Mouse (Mus musculus): Measurements from ENCODE around the gene Rprd1b.

The Rprd1b gene

DNA sequence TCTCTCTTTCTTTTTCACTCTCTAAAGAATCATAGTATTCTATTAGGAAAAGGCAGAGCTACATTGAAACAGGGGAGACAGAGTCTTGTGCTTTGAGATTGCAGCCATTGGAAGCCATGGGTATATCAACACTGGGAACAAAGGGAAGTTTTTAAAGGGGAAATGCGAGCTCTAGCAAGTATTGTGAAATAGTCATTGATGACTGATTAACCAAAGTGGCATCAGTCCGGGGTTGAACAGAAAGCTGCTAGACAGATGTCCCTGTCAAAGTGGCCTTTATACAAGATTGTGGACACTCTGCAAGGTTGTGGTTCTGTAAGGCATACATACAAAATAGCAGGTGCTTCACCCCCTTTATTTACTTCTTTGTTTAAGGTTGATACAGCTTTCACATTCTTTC, 127.3 kb downstream of the Rprd1b start:
- in situ Hi-C loops (cut with MboI; ENCODE audit: low pct_unique_long_range_greater_than_20kb in 1 of 2, low sequenced_read_pairs in 2 of 2, unreplicated experiment in 1 of 2) = no loop called here

DNA sequence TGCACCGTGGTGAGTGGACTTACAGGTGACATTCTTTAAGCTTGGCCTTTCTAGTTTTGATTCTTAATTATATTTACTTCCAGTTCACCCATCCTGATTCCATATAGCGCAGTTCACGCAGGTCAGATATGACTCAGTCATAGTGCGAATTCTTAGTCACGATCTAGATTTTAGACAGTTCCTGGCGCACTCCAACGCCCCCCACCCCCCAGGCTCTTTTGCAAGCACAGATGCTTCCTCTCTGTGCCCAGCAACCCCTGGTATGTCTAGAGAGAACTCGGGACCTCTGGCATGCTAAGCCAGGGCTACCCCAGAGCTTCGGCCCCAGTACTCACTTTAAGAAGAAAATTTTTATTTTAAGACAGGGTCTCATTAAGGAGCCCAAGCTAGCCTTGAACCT, 128.2 kb downstream of the Rprd1b start:
- in situ Hi-C loops (cut with MboI; ENCODE audit: low pct_unique_long_range_greater_than_20kb in 1 of 2, low sequenced_read_pairs in 2 of 2, unreplicated experiment in 1 of 2) = no loop called here

- in situ Hi-C loops (cut with MboI; ENCODE audit: low pct_unique_long_range_greater_than_20kb in 1 of 2, low sequenced_read_pairs in 2 of 2, unreplicated experiment in 1 of 2) = no loop called here
Observed at GRCm38 (mm10) chr2:158157654-158158053, 129.4 kb downstream of the Rprd1b start.

GRCm38 (mm10) chr2:158159376-158160235, 131.3 kb downstream of the Rprd1b start:
- in situ Hi-C loops (cut with MboI; ENCODE audit: low pct_unique_long_range_greater_than_20kb in 1 of 2, low sequenced_read_pairs in 2 of 2, unreplicated experiment in 1 of 2) = no loop called here

DNA sequence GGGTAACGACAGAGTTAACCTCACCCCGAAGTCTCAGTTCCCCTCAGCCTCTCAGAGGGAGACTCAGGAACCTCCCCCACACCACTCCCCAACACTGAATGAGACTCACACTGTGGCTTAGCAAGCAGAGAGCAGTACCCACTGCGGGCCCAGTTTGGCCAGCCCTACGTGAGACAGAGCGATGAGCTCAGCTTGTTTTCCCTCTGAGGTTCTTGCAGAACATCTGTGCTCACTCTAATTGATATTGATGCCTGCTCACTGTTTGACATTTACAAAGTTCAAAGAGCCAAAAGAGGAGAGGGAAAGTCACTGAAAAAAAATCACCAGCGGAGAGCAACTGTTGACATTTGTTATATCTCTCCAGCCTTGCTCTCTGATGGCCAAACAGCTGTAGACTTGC, 133.5 kb downstream of the Rprd1b start:
- in situ Hi-C loops (cut with MboI; ENCODE audit: low pct_unique_long_range_greater_than_20kb in 1 of 2, low sequenced_read_pairs in 2 of 2, unreplicated experiment in 1 of 2) = no loop called here

- in situ Hi-C loops (cut with MboI; ENCODE audit: low pct_unique_long_range_greater_than_20kb in 1 of 2, low sequenced_read_pairs in 2 of 2, unreplicated experiment in 1 of 2) = no loop called here
Observed at GRCm38 (mm10) chr2:158163034-158163433, 134.7 kb downstream of the Rprd1b start.

- in situ Hi-C loops (cut with MboI; ENCODE audit: low pct_unique_long_range_greater_than_20kb in 1 of 2, low sequenced_read_pairs in 2 of 2, unreplicated experiment in 1 of 2) = no loop called here
Observed at GRCm38 (mm10) chr2:158165776-158166175, 137.5 kb downstream of the Rprd1b start.

- in situ Hi-C loops (cut with MboI; ENCODE audit: low pct_unique_long_range_greater_than_20kb in 1 of 2, low sequenced_read_pairs in 2 of 2, unreplicated experiment in 1 of 2) = no loop called here
Observed at GRCm38 (mm10) chr2:158166628-158167027, 138.3 kb downstream of the Rprd1b start.

- in situ Hi-C loops (cut with MboI; ENCODE audit: low pct_unique_long_range_greater_than_20kb in 1 of 2, low sequenced_read_pairs in 2 of 2, unreplicated experiment in 1 of 2) = no loop called here
Observed at GRCm38 (mm10) chr2:158167496-158168205, 139.4 kb downstream of the Rprd1b start.

- in situ Hi-C loops (cut with MboI; ENCODE audit: low pct_unique_long_range_greater_than_20kb in 1 of 2, low sequenced_read_pairs in 2 of 2, unreplicated experiment in 1 of 2) = no loop called here
Observed at GRCm38 (mm10) chr2:158168741-158169211, 140.5 kb downstream of the Rprd1b start.

- in situ Hi-C loops (cut with MboI; ENCODE audit: low pct_unique_long_range_greater_than_20kb in 1 of 2, low sequenced_read_pairs in 2 of 2, unreplicated experiment in 1 of 2) = no loop called here
Observed at GRCm38 (mm10) chr2:158169351-158169750, 141.1 kb downstream of the Rprd1b start.

GRCm38 (mm10) chr2:158169771-158170170, 141.5 kb downstream of the Rprd1b start:
- in situ Hi-C loops (cut with MboI; ENCODE audit: low pct_unique_long_range_greater_than_20kb in 1 of 2, low sequenced_read_pairs in 2 of 2, unreplicated experiment in 1 of 2) = no loop called here

DNA sequence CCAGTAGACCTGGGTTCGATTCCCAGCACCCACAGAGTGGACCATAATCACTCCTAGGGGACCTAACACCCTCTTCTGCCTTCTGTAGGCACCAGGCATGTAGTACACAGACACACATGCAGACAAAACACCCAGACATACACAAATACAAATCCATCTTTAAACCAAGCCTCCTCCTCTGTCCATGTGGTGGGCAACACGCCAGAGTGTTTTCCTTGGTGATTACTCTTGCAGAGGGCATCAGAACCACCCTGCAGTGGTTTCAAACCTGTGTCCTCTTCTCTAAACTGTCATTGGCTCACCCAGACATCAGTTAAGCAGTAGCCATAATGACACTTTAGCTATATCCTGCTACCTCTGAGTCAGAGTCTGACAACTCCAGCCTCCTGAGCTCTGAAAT, 142.1 kb downstream of the Rprd1b start:
- in situ Hi-C loops (cut with MboI; ENCODE audit: low pct_unique_long_range_greater_than_20kb in 1 of 2, low sequenced_read_pairs in 2 of 2, unreplicated experiment in 1 of 2) = no loop called here

GRCm38 (mm10) chr2:158174438-158174837, 146.1 kb downstream of the Rprd1b start:
- in situ Hi-C loops (cut with MboI; ENCODE audit: low pct_unique_long_range_greater_than_20kb in 1 of 2, low sequenced_read_pairs in 2 of 2, unreplicated experiment in 1 of 2) = no loop called here

- in situ Hi-C loops (cut with MboI; ENCODE audit: low pct_unique_long_range_greater_than_20kb in 1 of 2, low sequenced_read_pairs in 2 of 2, unreplicated experiment in 1 of 2) = no loop called here
Observed at GRCm38 (mm10) chr2:158174958-158175357, 146.7 kb downstream of the Rprd1b start.

DNA sequence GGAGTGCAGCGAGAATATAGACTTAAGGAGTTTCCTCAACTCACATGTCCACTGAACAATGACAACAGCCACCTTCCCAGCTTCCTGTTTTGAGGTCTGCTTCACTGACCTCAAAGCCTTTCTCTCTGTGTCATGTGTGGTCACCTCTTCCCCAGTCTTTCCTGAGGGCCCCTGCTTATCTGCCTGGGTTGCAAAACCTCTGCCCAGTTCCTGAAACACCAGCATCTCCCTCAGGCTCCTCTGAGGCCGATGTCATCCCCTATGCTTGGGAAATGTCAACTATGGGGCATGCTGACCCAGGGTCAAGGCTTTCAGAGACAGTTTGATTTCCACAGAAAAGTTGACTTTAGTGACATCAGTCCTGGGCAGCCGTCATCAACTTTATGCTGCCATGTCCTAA, 147.1 kb downstream of the Rprd1b start:
- in situ Hi-C loops (cut with MboI; ENCODE audit: low pct_unique_long_range_greater_than_20kb in 1 of 2, low sequenced_read_pairs in 2 of 2, unreplicated experiment in 1 of 2) = no loop called here

- in situ Hi-C loops (cut with MboI; ENCODE audit: low pct_unique_long_range_greater_than_20kb in 1 of 2, low sequenced_read_pairs in 2 of 2, unreplicated experiment in 1 of 2) = no loop called here
Observed at GRCm38 (mm10) chr2:158176763-158177162, 148.5 kb downstream of the Rprd1b start.

DNA sequence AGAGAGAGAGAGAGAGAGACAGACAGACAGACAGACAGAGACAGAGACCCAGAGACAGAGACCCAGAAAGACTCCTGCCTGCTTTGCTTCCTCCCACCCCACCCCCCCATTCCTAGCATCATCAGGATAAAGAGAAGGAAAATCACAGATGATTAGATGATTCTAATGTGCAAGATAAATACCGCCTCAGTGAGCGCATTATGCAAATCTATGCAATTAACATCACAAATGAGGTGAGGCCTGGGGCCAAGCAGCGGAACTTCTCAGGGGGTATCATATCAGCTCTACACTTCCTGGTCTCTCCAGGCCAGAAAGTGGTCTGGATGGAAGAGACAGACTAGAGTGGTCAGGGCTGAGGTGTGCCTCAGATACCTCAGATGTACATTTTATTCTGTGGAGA, 149.3 kb downstream of the Rprd1b start:
- in situ Hi-C loops (cut with MboI; ENCODE audit: low pct_unique_long_range_greater_than_20kb in 1 of 2, low sequenced_read_pairs in 2 of 2, unreplicated experiment in 1 of 2) = no loop called here

DNA sequence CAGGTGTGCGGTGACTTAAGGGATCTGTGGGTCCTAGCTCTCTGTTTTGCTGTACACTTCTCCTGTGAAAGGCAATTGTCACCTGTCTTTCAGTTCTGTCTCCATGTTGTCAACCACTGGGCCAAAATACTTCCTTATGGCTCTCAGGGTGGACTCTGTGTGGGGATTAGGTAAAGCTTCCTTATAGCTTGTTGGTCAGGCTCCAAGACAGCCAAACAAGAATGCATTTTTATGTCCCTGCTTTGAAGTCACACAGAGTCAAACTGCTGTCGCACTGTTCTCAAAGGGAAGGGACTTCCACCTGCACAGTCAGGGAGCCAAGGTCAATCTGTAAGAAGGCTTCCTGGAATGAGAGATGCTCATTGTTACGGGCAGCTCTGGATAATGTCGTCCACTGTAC, 149.8 kb downstream of the Rprd1b start:
- in situ Hi-C loops (cut with MboI; ENCODE audit: low pct_unique_long_range_greater_than_20kb in 1 of 2, low sequenced_read_pairs in 2 of 2, unreplicated experiment in 1 of 2) = no loop called here

All from mouse embryonic stem cell (cell line).